Mouse (Mus musculus): ENCODE measurements around the gene Kng1.
"Not testable (repeated sequence)": the region's sequence is repeated elsewhere in the genome, so short reads cannot be mapped to it uniquely, and the experiment has no call there.

GRCm38 (mm10) chr16:23087159-23087558, 29.5 kb downstream of the Kng1 start:
- not testable (repeated sequence) for TF ChIP-seq POLR2A (IDR thresholded peaks at IDR 0.05; ENCODE audit: borderline replicate concordance, extremely low read depth, low read depth, low read length); CTCF (IDR thresholded peaks at IDR 0.05; ENCODE audit: insufficient read depth, low read length)

Data from lung, adult 2 months (tissue).